Mouse (Mus musculus) midbrain, embryonic 14.5 days (tissue): ENCODE measurements around the gene Zfp42. TPM values are rescaled to one million over a fixed set of nuclear protein-coding genes. Genes with fewer than 3 reads are reported as not detected.
"Not testable (repeated sequence)": the region's sequence is repeated elsewhere in the genome, so short reads cannot be mapped to it uniquely, and the experiment has no call there.

Source experiments
- ATAC-seq: fragments of 200-750 bp; cut with Nextera tagmentation; 2 replicates; pipeline ENCODE4 v1.8.0; 2017; ENCODE audit warnings: moderate number of reproducible peaks, moderate library complexity; ENCODE audit not compliant: low FRiP score, low TSS enrichment
- DNase-seq: peaks from one replicate; pipeline ENCODE4 v3.0.0-alpha.2; 2015
- H3K27ac ChIP-seq: fragments of 300-500 bp; sonication (generic); replicated peaks from 2 replicates; pipeline ENCODE4 v1.5.1; 2014; ENCODE audit warnings: mild to moderate bottlenecking, low read depth, low read length, moderate library complexity
- H3K27me3 ChIP-seq: fragments of 300-500 bp; sonication (generic); 2 replicates; pipeline ENCODE4 v1.6.1; 2014; ENCODE audit warnings: low read length, control low read depth, mixed read lengths; ENCODE audit not compliant: control insufficient read depth, insufficient read depth
- H3K36me3 ChIP-seq: fragments of 300-500 bp; sonication (generic); 2 replicates; pipeline ENCODE4 v1.6.1; 2014; ENCODE audit warnings: low read length, control low read depth; ENCODE audit not compliant: control insufficient read depth, insufficient read depth
- H3K4me1 ChIP-seq: fragments of 300-500 bp; sonication (generic); 2 replicates; pipeline ENCODE4 v1.6.1; 2014; ENCODE audit warnings: mild to moderate bottlenecking, antibody characterized with exemption, low read length, control low read depth; ENCODE audit not compliant: control insufficient read depth, insufficient read depth
- H3K4me2 ChIP-seq: fragments of 300-500 bp; sonication (generic); 2 replicates; pipeline ENCODE4 v1.6.1; 2014; ENCODE audit warnings: mild to moderate bottlenecking, low read length, moderate library complexity
- H3K4me3 ChIP-seq: fragments of 300-500 bp; sonication (generic); replicated peaks from 2 replicates; pipeline ENCODE4 v1.5.1; 2014; ENCODE audit warnings: low read depth, low read length
- H3K9ac ChIP-seq: fragments of 300-500 bp; sonication (generic); replicated peaks from 2 replicates; pipeline ENCODE4 v1.6.1; 2014; ENCODE audit warnings: mild to moderate bottlenecking, low read length, moderate library complexity
- H3K9me3 ChIP-seq: fragments of 300-500 bp; sonication (generic); 2 replicates; pipeline ENCODE4 v1.6.1; 2016; ENCODE audit warnings: low read length, control low read depth, mixed read lengths; ENCODE audit not compliant: control insufficient read depth
- WGBS: fragments of 180-500 bp; shearing (Covaris S2); extraction: QIAGEN DNeasy Blood & Tissue Kit; methylation state at CpG from one replicate; pipeline ENCODE4 v1.1.7; 2014; 5-methylcytosine and 5-hydroxymethylcytosine counted together
- polyA plus RNA-seq: library from polyadenylated mRNA; unstranded; fragments of >200 nt; fragmentation: Nextera tagmentation; extraction: Ambion mirVana; gene quantifications from 2 replicates; pipeline ENCODE4 v1.2.1, GENCODE M21; 2014

Zfp42 gene
- polyA plus RNA-seq: not detected in 2 replicates

DNA sequence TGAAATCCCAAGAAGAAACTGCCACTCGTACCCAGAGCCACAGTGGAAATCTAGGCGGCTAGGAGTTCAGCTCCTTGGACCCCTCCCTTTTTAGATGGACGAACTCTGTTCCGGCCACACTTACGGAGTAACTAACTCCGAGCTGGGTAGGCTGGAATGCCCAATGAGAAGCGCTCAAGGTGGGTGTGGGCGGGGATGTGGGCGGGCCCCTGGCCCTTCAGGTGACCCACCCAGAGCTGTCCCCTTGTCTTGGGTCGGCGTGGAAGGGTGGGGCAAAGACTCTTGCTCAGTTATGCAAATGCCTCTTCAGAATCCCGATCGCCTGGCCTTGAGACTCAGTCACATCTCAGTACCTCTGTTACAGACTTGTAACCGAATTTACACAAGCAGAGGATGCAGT is at the start of gene Zfp42:
Zfp42 (minus strand) TSS at position 85 of the 400 bp plus-strand sequence.
- DNase-seq (no peak), ATAC-seq (no peak)
- no peaks in the 10 kb centered on the region for H3K4me1 ChIP-seq
- no peak within 1 kb of the TSS for H3K4me2 ChIP-seq
- no peaks in the 10 kb centered on the region for H3K27me3 ChIP-seq
- no peak within 1 kb of the TSS for H3K9ac ChIP-seq
- no peak within 1 kb of the TSS for H3K4me3 ChIP-seq
- H3K27ac ChIP-seq: no peak within 1 kb of the TSS
- no peaks in the 10 kb centered on the region for H3K36me3 ChIP-seq
- 42% methylated on average over 14 of the region's 14 CpGs for WGBS
- H3K9me3 ChIP-seq: no peaks in the 10 kb centered on the region

DNA sequence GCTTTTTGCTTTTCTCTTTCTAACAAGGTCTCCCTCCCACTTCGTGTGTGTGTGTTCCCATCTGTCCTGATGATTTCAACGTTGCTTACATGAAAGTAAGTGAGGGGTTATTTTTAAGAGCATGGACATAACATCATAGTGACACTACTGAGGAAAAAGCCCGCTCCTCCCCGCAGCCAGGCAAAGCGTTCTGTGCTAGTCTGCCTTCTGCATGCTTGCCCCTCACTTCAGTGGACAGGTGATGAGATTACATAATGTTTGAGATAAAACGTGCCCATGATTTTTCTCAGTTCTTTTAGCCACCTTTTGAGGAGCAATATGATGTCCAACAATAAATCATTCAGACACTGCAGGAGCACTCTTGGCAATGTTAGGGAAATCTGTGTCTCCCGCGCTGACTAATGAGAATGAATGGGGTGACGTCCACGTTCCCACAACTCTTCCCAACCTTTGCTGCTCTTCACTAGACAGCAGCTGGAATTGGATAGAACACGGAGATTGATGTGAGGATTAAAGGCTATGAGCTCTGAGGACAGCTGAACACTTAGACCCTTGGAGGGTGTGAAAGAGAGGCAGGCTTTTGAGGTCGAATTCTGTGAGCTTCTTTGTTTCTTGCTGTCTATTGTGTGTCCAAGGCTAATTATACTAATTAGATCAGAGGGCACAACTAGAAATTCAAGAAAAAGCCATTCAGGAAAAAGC is 49.4 kb upstream of the Zfp42 start:
- no peak overlapping the region for H3K4me3 ChIP-seq
- H3K36me3 ChIP-seq: no peaks in the 10 kb centered on the region
- WGBS: 54% methylated on average over 12 of the region's 12 CpGs
- H3K9ac ChIP-seq: no peak overlapping the region
- H3K27ac ChIP-seq: no peak overlapping the region
- H3K4me1 ChIP-seq: no peaks in the 10 kb centered on the region
- H3K27me3 ChIP-seq: no peaks in the 10 kb centered on the region
- DNase-seq (peak; percentile 5), ATAC-seq (no peak; the same call in 1 of the 2 replicates)
- no peak overlapping the region for H3K4me2 ChIP-seq
- H3K9me3 ChIP-seq: no peaks in the 10 kb centered on the region

DNA sequence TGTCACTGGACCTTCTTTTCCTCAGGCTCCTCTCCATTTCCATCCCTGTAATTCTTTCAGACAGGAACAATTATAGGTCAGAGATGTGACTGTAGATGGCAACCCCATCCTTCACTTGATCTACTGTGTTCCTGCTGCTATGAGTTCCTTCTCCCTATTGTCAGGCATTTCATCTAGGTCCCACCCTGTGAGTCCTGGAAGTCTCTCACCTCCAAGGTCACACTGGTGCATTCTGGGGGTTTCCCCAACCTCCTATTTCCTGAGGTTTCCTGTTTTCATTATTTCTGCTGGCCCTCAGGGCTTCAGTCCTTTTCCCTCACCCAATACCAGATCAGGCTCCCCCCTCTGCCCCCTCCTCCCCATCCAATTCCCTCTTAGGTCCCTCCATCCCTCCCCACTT is 45.5 kb upstream of the Zfp42 start:
- H3K9ac ChIP-seq, H3K27me3 ChIP-seq, H3K4me1 ChIP-seq, DNase-seq, H3K4me2 ChIP-seq, H3K4me3 ChIP-seq, H3K27ac ChIP-seq, H3K36me3 ChIP-seq, ATAC-seq, H3K9me3 ChIP-seq: not testable (repeated sequence)

DNA sequence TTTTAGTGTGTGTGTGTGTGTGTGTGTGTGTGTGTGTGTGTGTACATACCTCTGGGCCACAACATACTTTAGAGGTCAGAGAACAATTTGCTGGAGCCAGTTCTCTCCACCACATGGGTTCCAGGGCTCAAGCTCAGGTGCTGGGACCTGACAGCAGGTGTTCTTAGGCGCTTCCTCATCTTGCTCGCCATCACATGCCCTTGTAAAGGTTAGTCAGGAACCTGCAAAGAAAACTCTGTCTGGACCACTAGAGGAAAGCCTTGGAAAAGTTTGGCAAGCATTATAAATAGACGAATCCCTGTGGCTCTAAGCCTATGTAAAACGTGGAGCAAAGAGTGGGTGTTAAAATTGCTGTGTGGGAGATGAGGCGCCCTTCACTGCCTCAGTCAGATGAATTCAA is 31.8 kb upstream of the Zfp42 start:
- Histone ChIP-seq H3K4me2 (no peak overlapping the region), H3K36me3 (no peaks in the 10 kb centered on the region), H3K4me1 (no peaks in the 10 kb centered on the region), H3K27me3 (no peaks in the 10 kb centered on the region), H3K4me3 (no peak overlapping the region), H3K27ac (no peak overlapping the region), H3K9me3 (no peaks in the 10 kb centered on the region), H3K9ac (no peak overlapping the region)
- WGBS: 83% methylated on average over 5 of the region's 5 CpGs
- DNase-seq (no peak), ATAC-seq (no peak)

DNA sequence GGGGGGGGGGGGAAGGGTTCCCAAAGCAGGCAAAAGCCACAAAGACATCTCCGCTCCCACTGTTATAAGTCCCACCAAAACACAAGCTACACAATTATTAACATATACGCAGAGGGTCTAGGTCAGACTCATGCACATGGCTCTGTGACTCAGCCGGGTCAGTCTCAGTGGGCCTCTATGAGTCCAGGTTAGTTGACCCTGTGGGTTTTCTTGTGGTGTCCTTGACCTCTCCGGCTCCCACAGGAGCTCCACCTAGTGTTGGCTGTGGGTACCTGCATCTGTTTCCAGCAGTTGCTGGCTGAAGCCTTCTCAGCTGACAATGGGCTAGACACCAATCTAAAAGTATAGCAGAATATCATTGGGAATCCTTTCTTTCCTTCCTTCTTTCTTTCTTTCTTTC is 26.7 kb upstream of the Zfp42 start:
- H3K4me3 ChIP-seq: no peak overlapping the region
- no peaks in the 10 kb centered on the region for H3K9me3 ChIP-seq
- H3K4me1 ChIP-seq: no peaks in the 10 kb centered on the region
- ATAC-seq (no peak), DNase-seq (peak; percentile 20)
- 65% methylated on average over 4 of the region's 4 CpGs for WGBS
- H3K27ac ChIP-seq: no peak overlapping the region
- no peaks in the 10 kb centered on the region for H3K27me3 ChIP-seq
- H3K4me2 ChIP-seq: no peak overlapping the region
- H3K9ac ChIP-seq: no peak overlapping the region
- no peaks in the 10 kb centered on the region for H3K36me3 ChIP-seq

DNA sequence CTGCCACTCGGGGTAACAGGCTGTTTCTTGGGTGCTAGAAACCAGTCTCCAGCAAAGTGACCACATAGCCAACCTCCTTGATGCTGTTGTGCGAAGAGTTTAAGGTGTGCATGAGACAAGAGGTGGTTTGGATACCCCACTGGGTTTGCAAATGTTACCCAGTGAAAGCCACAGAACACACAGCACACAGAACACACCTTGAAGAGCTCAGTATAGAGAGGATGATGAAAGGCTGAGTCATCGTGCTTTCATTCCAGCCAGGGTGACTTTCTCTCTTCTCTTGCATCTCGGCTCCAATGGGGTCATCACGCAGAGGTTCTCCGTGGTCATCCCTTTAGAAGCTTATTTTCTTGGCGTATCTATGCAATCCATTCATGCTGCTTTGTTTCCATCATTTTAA is 24.9 kb upstream of the Zfp42 start:
- H3K4me1 ChIP-seq: no peaks in the 10 kb centered on the region
- H3K9ac ChIP-seq: no peak overlapping the region
- H3K27me3 ChIP-seq: no peaks in the 10 kb centered on the region
- no peaks in the 10 kb centered on the region for H3K36me3 ChIP-seq
- 95% methylated on average over 7 of the region's 7 CpGs for WGBS
- no peak overlapping the region for H3K4me2 ChIP-seq
- DNase-seq (no peak), ATAC-seq (no peak)
- H3K27ac ChIP-seq: no peak overlapping the region
- H3K4me3 ChIP-seq: no peak overlapping the region
- no peaks in the 10 kb centered on the region for H3K9me3 ChIP-seq

DNA sequence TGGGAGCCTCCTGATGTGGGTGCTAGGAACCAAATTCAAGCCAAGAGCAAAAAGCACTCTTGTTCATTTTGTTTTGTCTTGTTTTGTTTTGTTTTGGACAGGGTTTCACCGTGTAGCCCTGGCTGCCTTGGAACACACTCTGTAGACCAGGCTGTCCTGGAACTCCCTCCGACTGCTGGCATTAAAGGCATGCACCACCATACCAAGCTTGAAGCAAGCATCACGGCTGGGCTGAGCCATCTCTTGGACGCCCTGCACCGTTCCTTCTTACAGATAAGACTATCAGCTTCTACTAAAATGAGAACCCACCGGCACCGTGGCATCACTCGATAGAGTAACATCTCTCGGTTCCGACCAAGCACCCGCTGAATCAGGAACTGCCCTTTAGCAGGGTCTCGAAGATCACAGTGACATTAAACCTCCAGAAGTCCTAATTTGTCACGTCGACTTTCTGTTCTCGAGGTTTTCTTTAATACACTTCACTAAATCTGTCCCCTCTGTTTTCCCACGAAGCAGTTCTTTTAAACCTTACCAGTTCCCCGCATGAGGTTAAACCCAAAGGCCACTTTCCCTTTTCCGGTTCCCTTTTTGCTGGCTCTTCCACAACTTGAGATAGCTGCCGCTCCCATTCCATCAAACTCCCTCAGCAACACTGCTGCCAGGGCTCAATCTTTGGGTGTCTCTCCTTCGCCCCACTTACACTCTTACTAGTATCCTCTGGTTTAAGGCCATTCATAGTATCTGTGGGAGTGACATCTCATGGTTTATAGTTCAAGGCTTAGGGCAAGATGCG is 23.3 kb upstream of the Zfp42 start:
- Histone ChIP-seq H3K9me3 (no peaks in the 10 kb centered on the region), H3K4me1 (no peaks in the 10 kb centered on the region), H3K4me2 (no peak overlapping the region), H3K27me3 (no peaks in the 10 kb centered on the region), H3K36me3 (no peaks in the 10 kb centered on the region), H3K4me3 (no peak overlapping the region), H3K27ac (no peak overlapping the region), H3K9ac (no peak overlapping the region)
- 92% methylated on average over 21 of the region's 21 CpGs for WGBS
- DNase-seq (no peak), ATAC-seq (no peak)

DNA sequence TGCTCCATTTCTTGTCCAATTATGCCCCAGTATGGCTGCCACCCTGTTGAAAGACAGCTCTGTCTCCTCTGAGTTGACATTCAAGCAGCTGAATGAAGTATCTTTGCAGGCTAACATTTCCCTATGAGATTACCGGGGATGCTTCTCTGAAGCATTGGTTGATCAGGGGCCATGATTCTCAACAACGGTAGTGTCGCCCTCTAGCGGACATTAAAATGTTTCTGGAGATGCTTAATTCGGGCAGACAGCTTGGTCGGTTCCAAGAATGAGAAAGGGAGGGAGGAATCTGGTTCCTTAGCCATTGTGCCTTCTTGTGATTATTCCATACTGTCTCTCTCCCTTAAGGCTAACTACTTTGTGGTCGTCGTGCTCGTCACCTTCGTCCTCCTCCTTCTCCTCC is 21.9 kb upstream of the Zfp42 start:
- no peak for ATAC-seq
- Histone ChIP-seq H3K4me3 (no peak overlapping the region), H3K27ac (no peak overlapping the region), H3K9ac (no peak overlapping the region), H3K4me1 (no peaks in the 10 kb centered on the region), H3K9me3 (no peaks in the 10 kb centered on the region), H3K27me3 (no peaks in the 10 kb centered on the region), H3K4me2 (no peak overlapping the region), H3K36me3 (no peaks in the 10 kb centered on the region)
- no peak for DNase-seq
- 79% methylated on average over 10 of the region's 10 CpGs for WGBS

DNA sequence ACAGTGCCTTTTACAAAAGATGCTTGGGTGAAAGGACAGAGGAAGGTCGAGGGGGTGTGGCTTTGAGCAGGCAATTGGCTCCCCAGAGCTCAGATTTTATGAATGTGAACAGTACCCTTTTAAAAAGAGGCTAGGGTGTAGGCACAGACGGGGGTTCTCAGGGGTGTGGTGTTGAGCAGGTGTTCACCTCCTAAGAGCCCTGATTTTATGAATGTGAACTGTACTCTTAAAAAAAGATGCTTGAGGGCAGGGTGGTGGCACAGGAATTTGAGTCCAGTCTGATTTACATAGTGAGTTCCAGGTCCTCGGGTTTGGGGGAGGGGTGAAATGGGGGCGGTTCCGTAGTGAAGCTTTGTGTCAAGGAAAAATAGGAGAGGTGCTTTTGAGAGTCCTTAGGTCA is 14.0 kb upstream of the Zfp42 start:
- Histone ChIP-seq H3K27me3 (no peaks in the 10 kb centered on the region), H3K4me3 (no peak overlapping the region), H3K9me3 (no peaks in the 10 kb centered on the region), H3K36me3 (no peaks in the 10 kb centered on the region), H3K9ac (no peak overlapping the region), H3K4me2 (no peak overlapping the region), H3K4me1 (no peaks in the 10 kb centered on the region), H3K27ac (no peak overlapping the region)
- ATAC-seq (no peak), DNase-seq (no peak)
- WGBS: 84% methylated on average over 5 of the region's 5 CpGs
